Mouse (Mus musculus): ENCODE results near the gene Iqcn.

Gene Iqcn

GRCm38 (mm10) chr8:70700555-70700922 is 2.7 kb upstream of the Iqcn start:
- peak; percentile 96 for DNase-seq (ENCODE audit: low spot score)

- peak; percentile 26 for DNase-seq (ENCODE audit: low spot score)
These were observed 1.9 kb upstream of the Iqcn start for GRCm38 (mm10) chr8:70701048-70701981.

DNA sequence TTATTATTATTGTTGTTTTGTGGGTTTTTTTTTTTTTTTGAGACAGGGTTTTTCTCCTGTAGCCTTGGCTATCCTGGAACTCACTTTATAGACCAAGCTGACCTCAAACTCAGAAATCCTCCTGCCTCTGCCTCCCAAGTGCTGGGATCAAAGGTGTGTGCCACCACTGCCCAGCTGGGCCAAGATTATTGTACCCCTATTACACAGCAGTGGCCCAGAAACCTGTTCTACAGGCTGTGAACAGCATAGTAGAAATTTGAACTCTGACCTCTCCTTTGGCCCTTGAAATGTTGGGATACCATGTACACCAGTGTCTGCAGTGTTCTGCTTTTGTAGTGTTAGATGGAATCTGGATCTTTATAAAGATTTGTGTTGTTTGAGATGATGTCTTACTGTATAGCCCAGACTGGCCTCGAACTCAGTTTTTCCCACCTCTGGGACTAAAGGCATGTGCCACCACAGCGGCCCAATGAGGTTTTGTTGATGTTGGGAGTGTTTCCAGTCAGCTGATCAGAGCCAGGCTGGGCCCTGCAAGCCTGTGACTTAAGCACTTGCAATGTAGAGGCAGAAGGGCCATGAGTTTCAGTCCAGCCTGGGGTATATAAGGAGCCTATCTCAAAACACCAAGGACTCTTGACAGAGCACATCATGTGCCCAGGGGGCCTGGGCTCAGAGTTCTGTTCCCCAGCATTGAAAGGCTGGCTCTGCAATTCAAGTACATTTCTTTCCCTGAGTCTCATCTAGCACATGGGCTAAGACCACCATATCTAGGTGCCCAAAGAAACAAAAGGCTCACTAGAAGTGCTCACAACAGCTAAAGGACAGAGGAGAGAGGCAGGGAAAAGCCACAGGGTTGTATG is 1.0 kb upstream of the Iqcn start:
- no peak for DNase-seq (ENCODE audit: low spot score)

DNA sequence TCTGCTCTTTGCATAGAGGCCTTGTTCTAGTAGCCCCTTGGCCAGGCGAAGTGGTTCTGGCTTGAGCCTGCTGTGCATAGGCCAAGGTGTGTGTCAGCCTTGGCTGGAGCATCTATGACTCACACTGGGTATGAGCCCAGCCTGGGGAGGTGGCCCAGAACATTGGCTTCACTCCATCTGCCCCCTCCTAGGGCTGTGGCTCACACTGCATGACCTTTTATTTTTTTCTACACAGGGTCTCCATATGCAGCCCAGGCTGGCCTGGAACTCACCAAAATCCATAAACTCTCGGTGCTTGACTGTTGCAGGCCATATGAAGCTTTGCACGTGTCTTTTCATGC is 445 bp upstream of the Iqcn start:
- DNase-seq (ENCODE audit: low spot score) = no peak

DNA sequence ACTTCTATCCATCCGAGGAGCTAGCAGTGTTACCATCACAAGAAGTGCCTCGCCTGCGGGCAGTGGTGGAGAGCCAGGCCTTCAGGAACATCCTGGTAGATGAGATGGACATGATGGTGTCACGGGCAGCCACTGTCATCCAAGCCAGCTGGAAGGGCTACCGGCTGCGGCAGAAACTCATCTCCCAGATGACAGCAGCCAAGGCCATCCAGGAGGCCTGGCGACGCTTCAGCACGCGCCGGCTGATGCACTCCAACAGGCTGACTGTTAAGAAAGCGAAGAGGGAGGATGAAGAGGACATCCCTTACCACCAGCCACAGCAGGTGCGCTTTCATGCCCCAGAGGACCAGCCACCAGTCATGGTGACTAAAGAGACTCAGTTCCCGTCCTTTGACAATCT is 5.0 kb downstream of the Iqcn start:
- DNase-seq (ENCODE audit: low spot score) = no peak

GRCm38 (mm10) chr8:70709794-70710193 is 6.5 kb downstream of the Iqcn start:
- DNase-seq (ENCODE audit: low spot score) = no peak

DNA sequence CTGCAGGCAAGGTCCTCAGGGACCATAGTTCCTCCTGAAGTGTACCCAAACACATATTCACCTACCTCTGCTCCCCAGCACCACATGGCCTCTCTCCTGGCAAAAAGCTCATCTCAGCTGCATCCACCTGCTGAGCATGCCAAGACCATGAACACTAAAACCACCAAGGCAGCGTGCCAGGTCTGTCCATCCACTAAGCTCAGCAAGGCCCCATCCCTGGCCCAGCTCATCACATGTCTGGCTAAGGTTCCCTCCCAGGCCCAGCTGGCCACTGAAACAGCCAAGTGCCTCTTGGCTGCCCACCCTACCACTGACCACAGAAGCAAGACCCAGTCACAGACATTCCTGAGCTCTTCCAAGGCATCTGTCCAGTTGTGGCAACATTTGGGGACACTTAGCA is 7.0 kb downstream of the Iqcn start:
- DNase-seq (ENCODE audit: low spot score) = no peak

- DNase-seq (ENCODE audit: low spot score) = no peak
These were observed 7.8 kb downstream of the Iqcn start for GRCm38 (mm10) chr8:70711041-70711440.

DNA sequence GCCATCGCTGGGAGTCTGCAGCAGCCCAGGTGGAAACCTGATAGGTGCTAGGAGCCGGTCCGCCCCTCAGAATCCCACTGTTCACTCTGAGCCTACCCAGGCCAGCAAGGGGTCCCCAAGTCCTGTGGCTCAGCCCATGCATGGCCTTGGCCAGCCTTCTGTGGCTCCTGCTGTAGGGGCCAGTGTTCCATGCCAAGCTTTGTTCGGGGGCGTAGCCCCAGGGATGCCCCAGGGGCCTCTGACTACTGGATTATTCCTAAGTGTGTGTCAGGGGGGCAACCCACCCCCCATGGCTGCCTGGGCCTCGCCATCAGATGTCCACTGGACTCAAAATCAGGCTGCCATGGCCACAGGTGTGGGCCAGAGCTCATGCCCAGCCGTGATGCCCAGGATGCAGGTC is 10.7 kb downstream of the Iqcn start:
- DNase-seq (ENCODE audit: low spot score) = no peak

GRCm38 (mm10) chr8:70715086-70715485 is 11.8 kb downstream of the Iqcn start:
- DNase-seq (ENCODE audit: low spot score) = no peak

DNA sequence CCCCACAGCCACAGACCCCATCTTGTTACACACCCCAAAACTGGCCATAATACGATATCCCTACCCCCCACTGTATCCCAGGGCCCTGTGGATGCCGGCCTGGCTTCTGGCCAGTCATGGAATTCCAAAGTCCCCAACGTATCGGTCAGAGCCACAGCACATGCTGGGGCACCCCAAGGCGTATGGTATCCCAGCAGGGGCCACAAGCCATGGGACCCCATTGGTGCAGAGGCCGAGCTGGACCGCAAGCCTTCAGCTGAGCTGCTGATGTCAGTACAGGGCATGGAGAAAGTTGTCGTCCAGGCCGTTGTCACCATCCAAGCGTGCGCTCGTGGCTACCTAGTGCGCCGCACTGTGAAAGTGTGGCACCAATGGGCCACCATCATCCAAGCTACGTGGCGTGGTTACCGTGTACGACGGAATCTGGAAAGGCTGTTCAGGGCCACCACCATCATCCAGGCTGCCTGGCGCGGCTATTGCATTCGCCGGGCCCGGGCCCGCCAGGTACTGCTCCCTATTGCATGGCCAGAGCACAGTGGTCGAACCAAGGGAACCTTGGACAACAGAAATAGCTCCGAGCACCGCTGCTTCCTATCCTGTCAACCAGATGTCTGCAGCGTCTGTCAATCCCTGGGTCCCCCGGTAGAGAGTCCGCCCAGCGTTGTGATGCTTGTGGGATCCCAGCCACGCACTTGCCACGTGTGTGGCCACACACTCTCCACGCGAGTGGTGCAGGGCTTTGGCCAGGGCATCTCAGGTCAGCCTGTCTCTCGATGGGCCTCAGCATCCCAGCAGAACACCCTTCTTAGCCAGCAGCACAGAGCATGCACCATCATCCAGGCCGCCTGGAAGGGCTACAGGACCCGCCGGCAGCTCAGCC is 13.5 kb downstream of the Iqcn start:
- DNase-seq (ENCODE audit: low spot score) = no peak

DNA sequence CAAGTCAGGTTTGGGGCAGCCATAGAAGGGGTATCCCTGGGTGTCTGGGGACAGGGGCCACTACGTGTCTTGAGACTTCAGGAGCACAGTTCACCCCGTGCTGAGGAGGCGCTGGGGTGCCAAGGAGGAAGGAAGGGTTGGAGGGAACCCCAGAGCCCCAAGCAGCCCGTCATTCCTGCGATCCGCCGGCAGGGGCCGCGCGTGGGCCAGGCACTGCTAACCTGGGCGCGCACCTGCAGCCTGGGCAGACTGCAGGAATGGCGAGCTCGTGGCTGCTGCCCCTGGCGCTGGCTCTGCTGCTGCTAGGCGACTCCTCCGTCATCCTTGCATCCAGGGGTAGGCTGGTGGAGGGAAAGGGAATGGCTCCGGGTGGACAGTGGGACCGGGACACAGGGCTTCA is 15.0 kb downstream of the Iqcn start, which contains the start of gene Gm3336:
TSS of gene Gm3336 (plus strand) at position 247 of the 400 bp plus-strand sequence.
- DNase-seq (ENCODE audit: low spot score) = peak; percentile 52

GRCm38 (mm10) chr8:70719796-70720270 is 16.6 kb downstream of the Iqcn start:
- DNase-seq (ENCODE audit: low spot score) = no peak

DNA sequence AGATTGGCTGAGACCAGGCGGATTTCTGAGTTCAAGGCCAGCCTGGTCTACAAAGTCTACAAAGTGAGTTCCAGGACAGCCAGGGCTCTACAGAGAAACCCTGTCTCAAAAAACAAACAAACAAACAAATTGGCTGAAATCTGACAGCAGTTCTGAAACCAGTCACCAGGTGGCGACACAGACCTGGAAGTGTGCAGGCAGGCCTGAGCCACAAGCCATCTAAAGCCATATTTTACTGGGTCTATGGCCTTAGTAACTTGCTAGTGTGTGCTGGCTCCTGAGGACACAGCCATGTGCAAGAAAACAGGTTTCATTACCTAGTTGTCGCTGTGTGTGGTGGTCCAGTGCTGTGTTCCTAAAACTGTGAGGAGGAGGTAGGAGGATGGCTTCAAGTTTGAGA is 17.5 kb downstream of the Iqcn start:
- peak; percentile 88 for DNase-seq (ENCODE audit: low spot score)

DNA sequence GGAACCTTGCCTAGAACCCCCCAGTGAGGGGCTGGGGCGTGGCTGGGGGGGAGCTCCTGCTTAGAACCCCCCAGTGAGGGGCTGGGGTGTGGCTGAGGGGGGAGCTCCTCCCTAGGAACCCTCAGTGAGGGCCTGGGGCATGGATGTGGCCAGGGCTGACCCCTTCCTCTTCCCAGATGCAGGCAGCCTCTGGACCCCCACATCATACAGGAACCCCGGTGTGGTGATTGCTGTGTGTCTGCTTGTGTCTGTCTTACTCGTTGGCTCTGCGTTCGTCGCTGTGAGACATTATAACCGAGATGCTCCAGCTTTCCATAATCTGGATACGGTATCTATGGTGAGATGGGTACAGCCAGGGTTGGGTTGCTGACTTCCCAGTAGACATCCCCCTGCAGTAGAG is 18.3 kb downstream of the Iqcn start:
- no peak for DNase-seq (ENCODE audit: low spot score)

- DNase-seq (ENCODE audit: low spot score) = no peak
These were observed 20.4 kb downstream of the Iqcn start, which contains the start of gene Pde4c for GRCm38 (mm10) chr8:70723486-70724210. TSS of gene Pde4c (plus strand) at chr8:70723720.

- DNase-seq (ENCODE audit: low spot score) = no peak
These were observed 21.0 kb downstream of the Iqcn start for GRCm38 (mm10) chr8:70724216-70724615.

DNA sequence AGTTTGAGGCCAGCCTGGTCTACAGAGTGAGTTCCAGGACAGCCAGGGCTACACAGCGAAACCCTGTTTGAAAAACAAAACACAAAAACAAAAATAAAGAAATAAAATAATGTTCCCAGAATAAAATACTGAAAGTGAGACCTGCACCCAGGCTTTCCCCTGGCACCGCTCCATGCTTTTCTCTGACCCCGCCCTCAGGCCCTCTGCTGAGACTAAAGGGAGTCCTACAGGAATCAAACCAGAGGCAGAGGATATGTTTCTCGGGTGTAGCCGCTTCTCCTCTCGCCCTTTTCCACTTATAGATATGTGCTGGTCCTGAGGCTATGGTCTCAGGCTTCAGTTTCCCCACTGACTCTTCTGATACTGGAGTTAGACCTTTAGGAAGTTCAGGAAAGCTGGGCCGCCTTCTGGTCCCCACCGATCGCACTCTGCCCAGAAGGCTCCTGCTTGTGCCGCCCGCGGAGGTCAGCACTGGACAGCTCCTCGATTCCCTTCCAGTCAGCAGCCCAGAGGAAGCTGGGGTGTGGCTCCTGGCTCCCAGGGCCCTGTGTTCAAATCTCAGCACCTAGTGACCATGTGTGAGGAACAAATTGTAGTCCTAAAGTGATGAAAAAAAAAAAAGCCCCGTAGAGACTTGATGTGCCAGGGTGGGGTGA is 22.7 kb downstream of the Iqcn start:
- DNase-seq (ENCODE audit: low spot score) = peak; percentile 47

DNA sequence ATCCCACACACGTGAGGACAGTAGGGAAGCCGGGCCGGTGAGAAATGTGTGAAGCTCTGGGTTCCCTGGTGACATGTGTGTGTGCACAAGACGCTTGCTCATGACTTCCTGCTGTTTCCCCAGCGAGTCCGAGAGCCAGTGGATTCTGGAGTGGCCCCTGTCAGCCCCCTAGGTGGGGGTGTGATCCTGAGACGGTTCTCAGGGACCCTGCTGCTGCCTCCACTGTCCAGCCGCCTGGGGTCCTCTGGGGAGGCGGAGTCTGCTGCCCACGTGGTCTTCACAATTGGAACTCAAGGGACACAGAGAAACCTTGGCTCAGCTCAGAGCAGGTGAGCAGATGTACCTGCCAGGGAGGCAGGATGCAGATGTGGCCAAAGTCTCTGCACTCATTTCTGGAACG is 23.5 kb downstream of the Iqcn start:
- no peak for DNase-seq (ENCODE audit: low spot score)

- DNase-seq (ENCODE audit: low spot score) = peak; percentile 35
These were observed 26.7 kb downstream of the Iqcn start for GRCm38 (mm10) chr8:70729808-70730475.

Measured in embryo, embryonic 10.5 days (tissue).